Mouse (Mus musculus) CH12.LX (cell line): ENCODE data around the gene Cntn4. TPM values are rescaled to one million over a fixed set of nuclear protein-coding genes. Genes with fewer than 3 reads are reported as not detected.

Experiments
- DNase-seq: peaks from one replicate; pipeline ENCODE4 v3.0.0-alpha.2; 2013; ENCODE audit errors: extremely low read depth
- H3K27ac ChIP-seq: 2 replicates; pipeline ENCODE4 v1.5.1; 2012; ENCODE audit warnings: low read depth, mild to moderate bottlenecking, control low read depth, moderate library complexity; ENCODE audit not compliant: insufficient read depth
- H3K27me3 ChIP-seq: replicated peaks from 2 replicates; pipeline ENCODE3; 2012; ENCODE audit warnings: inconsistent platforms
- H3K36me3 ChIP-seq, 2 experiments: replicated peaks in 1 of 2; 2 replicates each; pipeline versions ENCODE3 to v1.6.1; 2012; ENCODE audit warnings: inconsistent platforms in 1 of 2, low read length in 1 of 2, mild to moderate bottlenecking in 1 of 2, mixed read lengths in 1 of 2, moderate library complexity in 1 of 2; ENCODE audit not compliant: control insufficient read depth in 1 of 2, insufficient read depth in 1 of 2
- H3K4me1 ChIP-seq, 2 experiments: 2 replicates each; pipeline ENCODE4 v1.6.1; 2012; ENCODE audit warnings: inconsistent platforms in 1 of 2, moderate library complexity in 1 of 2; ENCODE audit not compliant: insufficient read depth in 2 of 2, control insufficient read depth in 1 of 2
- H3K4me2 ChIP-seq: 2 replicates; pipeline ENCODE4 v1.6.1; 2012; ENCODE audit warnings: low read depth, mild to moderate bottlenecking, control low read depth; ENCODE audit not compliant: poor library complexity, insufficient read depth, severe bottlenecking
- H3K4me3 ChIP-seq, 3 experiments: fragments of 150-350 bp in 1 of 3; sonication (generic) in 1 of 3; replicated peaks in 1 of 3; 2 replicates each; pipeline versions ENCODE3 to v1.5.1; 2011 to 2012; ENCODE audit warnings: low read depth in 2 of 3, low read length in 2 of 3, mild to moderate bottlenecking in 2 of 3, moderate library complexity in 2 of 3, control low read depth in 1 of 3, improper control_type of control experiment in 1 of 3, inconsistent platforms in 1 of 3, mixed read lengths in 1 of 3; ENCODE audit not compliant: poor library complexity in 1 of 3
- H3K79me2 ChIP-seq: replicated peaks from 2 replicates; pipeline ENCODE4 v1.6.1; 2012; ENCODE audit warnings: mild to moderate bottlenecking, moderate library complexity; ENCODE audit not compliant: control insufficient read depth, poor library complexity, insufficient read depth, severe bottlenecking; ENCODE audit errors: extremely low read depth
- H3K9ac ChIP-seq: 2 replicates; pipeline ENCODE4 v1.6.1; 2012; ENCODE audit warnings: low read depth, mild to moderate bottlenecking, control low read depth, moderate library complexity; ENCODE audit not compliant: insufficient read depth
- H3K9me3 ChIP-seq: replicated peaks from 2 replicates; pipeline ENCODE3; 2012; ENCODE audit warnings: low read length, inconsistent platforms, mixed read lengths
- CHD1 ChIP-seq: IDR thresholded peaks from 2 replicates; pipeline ENCODE4 v1.6.1; 2012; ENCODE audit warnings: low read depth, low read length, improper control_type of control experiment, inconsistent platforms
- CTCF ChIP-seq, 2 experiments: IDR thresholded peaks in 1 of 2; conservative IDR thresholded peaks in 1 of 2; 2 replicates each; pipeline ENCODE4 v1.5.1; 2011 to 2012; ENCODE audit warnings: low read depth in 2 of 2, low read length in 2 of 2, improper control_type of control experiment in 1 of 2, inconsistent platforms in 1 of 2, mild to moderate bottlenecking in 1 of 2, moderate library complexity in 1 of 2
- E2F4 ChIP-seq: IDR thresholded peaks from 2 replicates; pipeline ENCODE4 v1.6.1; 2011; ENCODE audit warnings: low read depth, low read length, improper control_type of control experiment; ENCODE audit not compliant: insufficient replicate concordance
- EP300 ChIP-seq: IDR thresholded peaks from 2 replicates; pipeline ENCODE4 v1.6.1; 2011; ENCODE audit warnings: low read length, improper control_type of control experiment
- ETS1 ChIP-seq: conservative IDR thresholded peaks from 2 replicates; pipeline ENCODE4 v1.6.1; 2012; ENCODE audit warnings: low read depth, mild to moderate bottlenecking, inconsistent platforms, low read length, improper control_type of control experiment, moderate library complexity
- HCFC1 ChIP-seq: IDR thresholded peaks from 2 replicates; pipeline ENCODE4 v1.6.1; 2012; ENCODE audit warnings: low read depth, mild to moderate bottlenecking, inconsistent platforms, low read length, improper control_type of control experiment
- KAT2A ChIP-seq: IDR thresholded peaks from 2 replicates; pipeline ENCODE4 v1.6.1; 2012; ENCODE audit warnings: low read length, improper control_type of control experiment, inconsistent platforms; ENCODE audit not compliant: insufficient replicate concordance
- MXI1 ChIP-seq: IDR thresholded peaks from 2 replicates; pipeline ENCODE4 v1.6.1; 2011; ENCODE audit warnings: mild to moderate bottlenecking, low read depth, low read length, improper control_type of control experiment
- NELFE ChIP-seq: IDR thresholded peaks from 2 replicates; pipeline ENCODE4 v1.6.1; 2011; ENCODE audit warnings: low read depth, low read length, improper control_type of control experiment
- NRF1 ChIP-seq: IDR thresholded peaks from 2 replicates; pipeline ENCODE4 v1.6.1; 2014; ENCODE audit warnings: low read depth, mild to moderate bottlenecking, inconsistent platforms, low read length, improper control_type of control experiment, moderate library complexity
- POLR2A ChIP-seq: IDR thresholded peaks from 2 replicates; pipeline ENCODE4 v1.6.1; 2011; ENCODE audit warnings: low read depth, mild to moderate bottlenecking, improper control_type of control experiment, low read length
- POLR2AphosphoS2 ChIP-seq: IDR thresholded peaks from 2 replicates; pipeline ENCODE4 v1.6.1; 2011; ENCODE audit warnings: low read depth, low read length, improper control_type of control experiment
- SMC3 ChIP-seq: IDR thresholded peaks from 2 replicates; pipeline ENCODE4 v1.6.1; 2011; ENCODE audit warnings: low read depth, low read length, improper control_type of control experiment
- TBP ChIP-seq: conservative IDR thresholded peaks from 2 replicates; pipeline ENCODE4 v1.6.1; 2011; ENCODE audit warnings: low read depth, low read length, improper control_type of control experiment
- UBTF ChIP-seq: IDR thresholded peaks from 2 replicates; pipeline ENCODE4 v1.6.1; 2012; ENCODE audit warnings: low read depth, mild to moderate bottlenecking, inconsistent platforms, low read length, improper control_type of control experiment, moderate library complexity
- ZC3H11A ChIP-seq: IDR thresholded peaks from 2 replicates; pipeline ENCODE4 v1.6.1; 2012; ENCODE audit warnings: low read depth, mild to moderate bottlenecking, inconsistent platforms, low read length, improper control_type of control experiment
- ZKSCAN1 ChIP-seq: IDR thresholded peaks from 2 replicates; pipeline ENCODE4 v1.6.1; 2012; ENCODE audit warnings: low read depth, inconsistent platforms, low read length, improper control_type of control experiment, borderline replicate concordance
- ZMIZ1 ChIP-seq: IDR thresholded peaks from 2 replicates; pipeline ENCODE4 v1.6.1; 2012; ENCODE audit warnings: low read depth, mild to moderate bottlenecking, inconsistent platforms, low read length, improper control_type of control experiment
- dilution Hi-C: fragments of 300-500 bp; cut with MboI; formaldehyde crosslinking; loops from 2 replicates; pipeline ENCODE4 v1.14.3; 2020; ENCODE audit warnings: low sequenced_read_pairs; ENCODE audit not compliant: extremely low pct_unique_long_range_greater_than_20kb, extremely low pct_ligation_motif_present
- in situ Hi-C: fragments of 300-500 bp; cut with MboI; formaldehyde crosslinking; loops from 3 replicates; pipeline ENCODE4 v1.14.3; 2019; ENCODE audit warnings: low sequenced_read_pairs, low pct_ligation_motif_present, low pct_unique_long_range_greater_than_20kb, mixed read lengths
- polyA plus RNA-seq: library from polyadenylated mRNA; unstranded; fragments of >175 nt; gene quantifications from 2 replicates; pipeline ENCODE4 v1.2.1, GENCODE M21; 2012; ENCODE audit warnings: low read depth; ENCODE audit not compliant: insufficient read length
- total RNA-seq, 2 experiments: library from RNA; depleted of rRNA; stranded (reverse); fragments of 300-350 nt in 1 of 2; fragments of >200 nt in 1 of 2; gene quantifications; 2 replicates each; pipeline ENCODE4 v1.2.3; 2012 to 2014

The Cntn4 gene
- total and polyA plus RNA-seq, 3 experiments: 0.14 TPM; not detected in 2

GRCm38 (mm10) chr6:106431466-106431865 lies 754.0 kb downstream of the Cntn4 start:
- Histone ChIP-seq H3K4me3 (no peak overlapping the region), H3K79me2 (no peaks in the 10 kb centered on the region), H3K36me3 (no peaks in the 10 kb centered on the region), H3K27ac (no peak overlapping the region), H3K9me3 (no peaks in the 10 kb centered on the region), H3K27me3 (no peaks in the 10 kb centered on the region), H3K9ac (no peak overlapping the region), H3K4me1 (no peaks in the 10 kb centered on the region), H3K4me2 (no peak overlapping the region)
- in situ Hi-C loops (no loop called here), dilution Hi-C loops (no loop called here)
- TF ChIP-seq TBP: no peak
- TF ChIP-seq ZKSCAN1: no peak
- TF ChIP-seq ZMIZ1: no peak
- no peak for TF ChIP-seq HCFC1
- no peak for TF ChIP-seq NELFE
- no peak for TF ChIP-seq CTCF (conservative IDR thresholded peaks at IDR 0.05 in 1 of 2, IDR thresholded peaks at IDR 0.05 in 1 of 2; ENCODE audit: low read depth in 2 of 2, low read length in 2 of 2)
- no peak for TF ChIP-seq ZC3H11A
- no peak for TF ChIP-seq ETS1
- TF ChIP-seq EP300: no peak
- TF ChIP-seq KAT2A: no peak
- TF ChIP-seq CHD1: no peak
- no peak for TF ChIP-seq SMC3
- TF ChIP-seq MXI1: no peak
- no peak for TF ChIP-seq POLR2AphosphoS2
- no peak for DNase-seq

- in situ Hi-C loops: no loop called here
- Histone ChIP-seq H3K27ac (no peak overlapping the region), H3K27me3 (no peaks in the 10 kb centered on the region), H3K4me2 (no peak overlapping the region; the same call in 1 of the 2 replicates), H3K9me3 (no peaks in the 10 kb centered on the region), H3K36me3 (no peaks in the 10 kb centered on the region)
- dilution Hi-C loops: no loop called here
- DNase-seq: peak; percentile 3
- no peak for TF ChIP-seq ZKSCAN1
- TF ChIP-seq HCFC1: no peak
- TF ChIP-seq EP300: no peak
- TF ChIP-seq UBTF: no peak
- no peak for TF ChIP-seq SMC3
- no peak for TF ChIP-seq POLR2A
- TF ChIP-seq NELFE: no peak
- no peak for TF ChIP-seq NRF1
- no peak for TF ChIP-seq E2F4
- TF ChIP-seq, all 38 proteins: peak for 0
- peaks cover 0 to 17% of the 10 kb centered on the region in 2 experiments; a peak in 1 of 4 replicates for H3K4me1 ChIP-seq
- no peaks in the 10 kb centered on the region for H3K79me2 ChIP-seq
- H3K9ac ChIP-seq: no peak overlapping the region
- H3K4me3 ChIP-seq: no peak overlapping the region
These were observed 763.3 kb downstream of the Cntn4 start for GRCm38 (mm10) chr6:106440786-106441185.
